In genomic region chr4:55875304-55875703, GRCm38 (mm10) we compare ENCODE assay signal across 8 mouse cellular contexts.
DNase-seq lines count a peak whose midpoint lies in the region; ATAC-seq lines count a peak whose summit lies in the region.

No protein-coding gene starts in this region.

- no peak overlapping the region for H3K27ac ChIP-seq in hindbrain, embryonic 15.5 days (replicated peaks)
- no peak overlapping the region for H3K27ac ChIP-seq in hindbrain, embryonic 11.5 days (ENCODE audit: low read depth, low read length)

- WGBS in hindbrain, embryonic 15.5 days: 81% methylated on average over 12 of the region's 12 CpGs
- WGBS in hindbrain, embryonic 11.5 days: 94% methylated on average over 12 of the region's 12 CpGs

- H3K9ac ChIP-seq in hindbrain, embryonic 15.5 days: no peak overlapping the region
- H3K9ac ChIP-seq in hindbrain, embryonic 11.5 days (ENCODE audit: low read depth, low read length): no peak overlapping the region

- H3K9me3 ChIP-seq in hindbrain, embryonic 15.5 days: no peaks in the 10 kb centered on the region
- no peaks in the 10 kb centered on the region for H3K9me3 ChIP-seq in hindbrain, embryonic 11.5 days (ENCODE audit: control insufficient read depth, low read length)

- H3K4me2 ChIP-seq in hindbrain, embryonic 15.5 days: no peak overlapping the region
- H3K4me2 ChIP-seq in hindbrain, embryonic 11.5 days (replicated peaks; ENCODE audit: low read depth, low read length): no peak overlapping the region

- H3K4me3 ChIP-seq in hindbrain, embryonic 15.5 days: no peak overlapping the region
- no peak overlapping the region for H3K4me3 ChIP-seq in hindbrain, embryonic 11.5 days (ENCODE audit: low read depth, low read length)

- no peaks in the 10 kb centered on the region for H3K4me1 ChIP-seq in hindbrain, embryonic 15.5 days (replicated peaks)
- H3K4me1 ChIP-seq in hindbrain, embryonic 11.5 days (replicated peaks; ENCODE audit: control insufficient read depth, insufficient read depth, low read length): no peaks in the 10 kb centered on the region

- ATAC-seq in hindbrain, embryonic 15.5 days (ENCODE audit: low FRiP score, low read depth): peak; percentile 68; the same call in 1 of the 2 replicates
- no peak for ATAC-seq in hindbrain, embryonic 11.5 days (ENCODE audit: low FRiP score)

- H3K36me3 ChIP-seq in hindbrain, embryonic 15.5 days: no peaks in the 10 kb centered on the region
- no peaks in the 10 kb centered on the region for H3K36me3 ChIP-seq in hindbrain, embryonic 11.5 days (ENCODE audit: control insufficient read depth, insufficient read depth, low read length)

- no peaks in the 10 kb centered on the region for H3K27me3 ChIP-seq in hindbrain, embryonic 15.5 days
- no peaks in the 10 kb centered on the region for H3K27me3 ChIP-seq in hindbrain, embryonic 11.5 days (ENCODE audit: control insufficient read depth, insufficient read depth, low read length)

- no peak for DNase-seq in hindbrain, embryonic 11.5 days (ENCODE audit: low spot score)
- DNase-seq in adrenal gland, postnatal 36 days: peak; percentile 35 to 64
- DNase-seq in gastrocnemius, adult 8-10 months (ENCODE audit: low spot score in 2 of 2): peak; percentile 41 to 68
- peak; percentile 6 to 11 for DNase-seq in lung, adult 18-20 months
- DNase-seq in Muller cell, postnatal 12 days (ENCODE audit: inconsistent ontology term): no peak
- DNase-seq in thymus, postnatal 36 days: no peak
- DNase-seq in testis, postnatal 14 days (ENCODE audit: low spot score): no peak

Comparison
In these comparisons a context has a peak if more than half of its experiments do, and no peak if none do; other contexts are left out.
1. DNase-seq: peak in adrenal gland, postnatal 36 days (2 of 2), gastrocnemius, adult 8-10 months (2 of 2) and lung, adult 18-20 months (2 of 2); none in hindbrain, embryonic 11.5 days (single experiment), Muller cell, postnatal 12 days (single experiment), thymus, postnatal 36 days (0 of 2) and testis, postnatal 14 days (single experiment).